Mouse (Mus musculus): ENCODE data around the gene Cyp2t4.

The Cyp2t4 gene

DNA sequence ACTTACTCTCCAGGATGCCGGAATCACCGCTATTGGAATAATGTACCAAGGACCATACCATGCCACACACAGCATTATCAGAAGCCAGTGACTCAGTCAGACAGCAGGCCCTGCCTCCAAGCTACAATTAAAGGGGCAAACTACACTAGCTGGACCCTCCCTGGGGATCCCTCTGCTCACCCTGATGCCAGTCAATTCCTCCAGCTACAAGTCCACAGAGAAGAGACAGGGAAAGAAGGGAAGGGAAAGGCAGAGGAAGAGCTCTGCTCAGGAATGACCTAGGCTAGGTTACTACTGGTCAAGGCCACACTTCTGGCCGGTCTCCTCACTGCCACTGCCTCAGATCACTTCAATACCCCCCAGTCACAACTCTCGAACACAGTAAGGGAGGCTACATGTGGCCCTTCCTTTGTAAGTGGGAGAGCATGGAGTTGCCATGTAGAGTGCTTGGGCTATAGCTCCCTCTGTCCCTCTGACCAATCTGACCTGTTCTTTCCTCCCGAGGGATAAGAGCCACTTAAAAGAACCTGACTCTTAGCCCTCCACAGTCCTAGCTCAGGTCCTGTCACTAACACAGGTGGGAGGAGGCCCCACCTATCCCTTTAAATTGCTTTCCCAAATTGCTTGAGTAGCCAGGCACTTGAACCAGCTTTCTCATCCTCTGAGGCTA lies 9.4 kb downstream of the Cyp2t4 start:
- peak; percentile 88 for DNase-seq

DNA sequence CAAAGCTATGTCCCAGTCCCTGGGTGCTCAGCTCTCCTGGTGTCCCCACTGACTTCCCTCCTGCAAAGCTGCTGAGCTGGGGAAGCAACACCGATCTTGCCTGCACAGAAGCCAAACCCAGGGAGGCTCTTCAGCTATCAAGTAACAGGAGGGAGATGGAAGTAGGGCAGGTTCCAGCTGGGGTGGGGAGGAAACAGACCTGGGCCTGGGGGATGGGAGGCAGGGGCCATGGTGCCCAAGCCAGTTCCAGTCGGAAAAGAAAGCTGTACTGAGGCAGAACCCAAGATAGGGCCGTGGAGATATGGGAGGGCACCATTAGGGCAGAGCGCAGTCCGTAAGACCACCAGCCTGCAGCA lies 9.9 kb downstream of the Cyp2t4 start:
- peak; percentile 91 for DNase-seq

DNA sequence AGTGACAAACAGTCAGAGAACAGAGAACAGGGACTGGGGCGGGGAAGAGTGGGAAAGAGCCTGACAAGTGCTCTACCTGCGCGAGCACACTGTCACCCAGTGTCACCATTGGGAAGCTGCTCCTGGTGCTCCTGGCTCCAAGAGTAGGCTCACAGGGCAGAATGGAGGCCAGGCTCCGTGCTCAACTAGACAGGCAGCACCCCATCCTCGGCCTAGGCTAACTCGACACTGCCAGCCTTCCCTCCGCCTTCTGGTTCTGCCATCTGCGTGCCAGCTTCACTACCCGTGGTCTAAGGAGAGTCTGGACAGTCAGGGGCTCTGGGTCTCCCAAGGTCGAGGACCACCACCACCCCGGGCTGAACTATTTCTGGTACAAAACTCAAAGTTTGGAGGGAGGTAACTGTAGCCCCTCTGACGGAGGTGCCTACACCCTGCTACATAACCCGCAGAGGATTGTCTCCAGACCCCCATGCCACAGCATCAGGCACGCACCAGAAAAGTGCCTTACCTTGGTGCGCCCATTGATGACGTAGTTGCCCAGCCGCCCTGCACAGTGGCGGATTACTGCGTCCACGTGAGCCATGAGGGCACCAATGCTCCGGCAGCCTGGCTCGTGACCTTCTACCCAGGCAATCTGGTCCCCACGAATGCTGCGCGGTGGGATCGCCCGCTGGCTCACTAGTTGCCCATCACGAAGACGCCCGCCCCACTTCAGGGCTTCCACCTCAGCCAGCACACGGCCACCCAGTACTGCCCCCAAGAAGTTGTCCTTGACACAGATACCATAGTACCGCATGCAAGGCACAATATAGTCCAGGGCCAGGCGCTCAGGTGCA lies 10.8 kb downstream of the Cyp2t4 start:
- peak; percentile 94 for DNase-seq

DNA sequence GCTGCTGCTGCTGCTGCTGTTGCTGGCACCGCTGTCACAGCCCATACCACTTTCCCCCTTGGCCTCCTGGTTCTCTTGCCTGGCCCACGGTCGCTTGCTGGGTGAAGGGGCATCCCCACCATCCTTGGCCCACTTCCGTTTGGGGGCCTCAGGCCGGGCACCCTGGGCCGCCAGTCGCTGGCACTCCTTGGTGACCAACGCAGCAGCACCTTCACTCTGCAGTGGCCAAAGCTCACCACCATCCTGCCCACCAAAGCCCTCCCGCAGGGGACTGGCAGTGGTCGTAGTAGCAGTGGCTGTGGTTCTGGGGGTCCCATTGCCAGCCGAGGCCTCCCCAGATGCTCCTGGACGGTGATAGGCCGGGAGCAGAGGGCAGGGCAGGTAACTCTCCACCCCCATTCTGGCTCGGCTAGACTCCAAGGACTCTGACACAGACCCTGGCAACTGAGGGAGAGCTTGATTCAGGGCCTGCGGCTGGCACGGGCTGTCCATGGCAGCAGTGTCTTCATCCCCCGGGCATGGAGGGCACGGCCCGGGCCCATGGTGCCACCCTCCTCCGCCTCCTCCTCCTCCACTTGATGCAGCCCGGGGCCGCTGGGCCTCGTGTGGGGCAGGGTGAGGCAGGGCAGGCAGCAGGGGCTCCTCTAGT lies 11.6 kb downstream of the Cyp2t4 start:
- peak; percentile 96 for DNase-seq

DNA sequence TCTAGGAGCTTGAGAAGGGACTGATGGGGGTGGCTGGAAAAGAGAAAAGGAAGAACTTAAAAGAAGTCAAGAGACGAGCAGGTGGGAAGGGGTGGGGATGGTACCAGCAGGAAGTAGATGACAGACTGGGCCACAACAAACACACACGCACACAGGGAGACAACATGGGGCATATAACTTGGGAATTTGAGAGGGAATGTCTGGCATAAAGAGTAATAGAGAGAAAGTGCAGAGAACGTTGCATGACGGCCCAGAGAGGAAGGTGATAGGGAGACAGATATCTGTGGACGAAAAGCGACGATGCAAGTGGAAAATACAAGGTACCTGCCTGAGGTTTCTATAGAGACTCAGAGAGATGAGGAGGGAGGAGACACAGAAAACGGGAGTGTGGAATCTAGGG lies 12.2 kb downstream of the Cyp2t4 start:
- DNase-seq: peak; percentile 89

DNA sequence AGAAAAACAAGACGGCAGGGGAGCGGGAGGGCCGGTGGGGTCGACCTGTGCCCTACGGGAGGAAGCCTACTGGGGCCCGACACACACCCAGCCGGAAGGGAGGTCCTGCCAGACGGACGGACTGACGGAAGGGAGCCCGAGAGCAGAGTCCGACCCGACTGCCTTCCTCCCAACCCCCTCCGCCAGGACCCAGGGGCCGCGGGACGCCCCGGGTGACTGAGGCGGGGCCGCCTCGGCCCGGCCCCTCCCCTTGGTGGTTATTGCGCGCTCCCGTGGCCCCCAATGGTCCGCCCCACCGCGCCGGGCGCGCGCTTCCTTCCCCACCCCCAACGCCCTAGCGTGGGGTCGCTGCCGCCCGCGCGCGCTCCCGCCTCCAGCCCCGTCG lies 12.7 kb downstream of the Cyp2t4 start:
- peak; percentile 100 for DNase-seq

DNA sequence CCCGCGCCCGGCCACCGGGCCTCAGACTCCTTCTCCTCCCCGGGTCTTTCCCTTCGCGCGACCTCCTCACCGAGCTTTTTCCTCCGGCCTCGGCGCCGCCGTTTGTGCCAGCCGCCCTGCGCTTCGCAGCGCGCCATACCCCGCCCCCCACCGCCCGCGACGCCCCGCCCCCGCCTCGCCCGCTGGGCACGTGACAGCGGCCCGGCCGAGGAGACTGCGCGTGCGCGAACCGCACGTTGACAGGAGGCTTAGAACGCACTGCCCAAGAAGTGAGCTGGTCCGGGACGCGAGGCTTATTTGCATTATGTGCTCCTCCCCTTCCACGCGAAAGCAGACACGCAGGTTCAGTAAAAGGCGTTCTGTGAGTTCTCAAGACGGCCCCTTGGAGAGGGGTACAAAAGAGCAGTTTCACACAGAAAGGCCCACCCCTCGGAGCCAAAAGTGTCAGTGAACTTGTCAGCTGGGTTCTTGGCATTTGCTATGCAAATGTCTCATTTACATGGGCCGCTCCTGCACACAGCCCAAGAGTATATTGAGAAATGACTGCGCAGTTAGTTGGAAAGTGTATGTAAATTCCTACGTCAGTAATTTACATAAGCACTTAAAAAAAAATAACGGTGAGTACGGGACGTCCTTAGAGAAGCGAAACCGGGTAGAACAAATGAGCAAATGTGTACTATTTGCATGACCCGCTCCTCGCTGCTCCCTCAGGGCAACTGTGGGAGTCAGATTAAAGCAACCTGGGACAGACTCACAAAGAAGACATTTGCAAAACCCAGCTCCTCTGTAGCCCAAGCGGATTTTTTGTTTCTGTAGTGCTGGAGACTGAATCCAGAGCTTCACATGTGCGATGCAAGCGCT lies 13.3 kb downstream of the Cyp2t4 start, which contains the start of gene Egln2:
Egln2 (minus strand) TSS at position 189 of the 861 bp plus-strand sequence.
- peak; percentile 100 for DNase-seq

DNA sequence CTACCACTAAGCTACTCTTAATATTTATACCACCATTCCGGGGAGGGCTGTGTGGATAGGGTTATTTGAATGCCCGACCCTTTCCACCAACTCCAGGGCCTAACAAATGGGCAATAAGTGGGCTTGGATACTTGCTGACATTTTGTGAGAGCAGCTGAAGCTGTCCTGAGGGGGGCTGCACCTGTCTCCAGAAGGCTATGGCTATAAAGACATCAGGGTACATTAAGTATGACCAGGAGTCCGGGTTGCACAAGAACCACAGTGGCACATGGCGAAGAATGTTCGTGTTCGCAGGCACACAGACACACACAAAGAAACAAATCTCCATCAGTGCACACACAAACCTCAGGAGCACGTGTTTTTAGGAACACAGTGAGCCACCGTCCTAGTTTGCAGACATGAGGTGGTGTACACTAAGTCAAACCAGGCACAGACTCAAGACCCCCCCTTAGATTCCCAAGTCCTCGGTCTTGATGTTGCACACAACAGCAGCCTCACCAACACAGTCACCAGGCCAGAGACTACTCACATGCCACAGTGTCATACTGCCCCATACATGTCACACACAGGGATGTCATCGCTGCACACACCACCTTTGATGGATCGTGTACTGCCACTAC lies 14.1 kb downstream of the Cyp2t4 start:
- DNase-seq: peak; percentile 92

DNA sequence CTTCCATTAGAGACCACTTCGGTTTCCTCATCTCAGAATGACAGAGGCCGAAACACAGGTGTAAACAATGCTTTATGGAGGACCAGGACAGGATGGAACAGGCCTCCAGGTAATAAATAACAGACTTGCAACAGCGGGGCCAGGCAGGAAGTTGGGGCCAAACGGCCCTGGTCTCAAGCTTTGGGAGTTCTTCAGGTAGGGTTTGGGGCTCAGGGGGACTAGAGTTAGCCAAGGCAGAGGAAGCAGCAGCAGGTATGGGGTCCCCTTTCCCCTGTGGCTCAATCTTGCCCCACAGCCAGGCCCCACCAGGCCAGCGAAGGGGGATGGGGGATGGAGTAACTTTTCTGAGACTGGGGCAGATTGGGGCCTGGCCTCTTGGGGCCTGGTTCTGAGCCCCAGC lies 14.9 kb downstream of the Cyp2t4 start:
- DNase-seq: peak; percentile 94

DNA sequence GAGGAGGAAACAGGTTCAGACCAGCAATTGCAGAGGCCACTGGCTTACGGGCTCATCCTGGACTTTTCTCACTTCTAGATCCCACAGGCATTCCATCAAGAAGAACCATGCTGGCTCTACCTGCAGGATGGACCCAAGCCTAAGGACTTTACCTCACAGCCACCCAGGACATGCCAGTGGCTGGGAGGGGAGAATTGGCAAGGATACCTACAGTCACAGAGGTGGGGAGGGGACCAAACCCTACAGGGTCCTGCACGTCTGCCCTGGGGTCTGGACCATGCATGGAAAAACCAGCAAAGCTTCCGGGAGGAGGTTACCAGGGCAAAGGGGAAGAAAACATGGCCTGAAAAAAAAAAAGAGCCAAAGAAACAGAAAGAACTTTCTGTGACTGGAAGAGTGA lies 17.5 kb downstream of the Cyp2t4 start:
- DNase-seq: peak; percentile 91

DNA sequence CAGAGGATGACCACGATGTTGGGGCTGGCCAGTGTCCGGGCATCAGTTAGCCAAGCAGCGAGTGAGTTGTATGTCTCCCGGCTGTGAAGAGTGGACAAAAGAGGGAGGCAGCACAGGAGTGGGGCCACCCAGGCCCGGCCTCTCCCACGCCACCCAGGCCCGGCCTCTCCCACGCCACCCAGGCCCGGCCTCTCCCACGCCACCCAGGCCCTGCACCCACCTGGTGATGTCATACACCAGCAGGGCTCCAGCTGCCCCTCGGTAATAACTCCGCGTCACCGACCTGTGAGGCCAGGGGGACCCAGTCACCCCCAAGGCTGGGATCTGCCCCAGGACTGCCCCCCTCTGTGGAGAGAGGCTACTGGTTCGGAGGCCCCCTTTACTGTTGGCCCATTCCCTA lies 21.0 kb downstream of the Cyp2t4 start:
- DNase-seq: peak; percentile 89

DNA sequence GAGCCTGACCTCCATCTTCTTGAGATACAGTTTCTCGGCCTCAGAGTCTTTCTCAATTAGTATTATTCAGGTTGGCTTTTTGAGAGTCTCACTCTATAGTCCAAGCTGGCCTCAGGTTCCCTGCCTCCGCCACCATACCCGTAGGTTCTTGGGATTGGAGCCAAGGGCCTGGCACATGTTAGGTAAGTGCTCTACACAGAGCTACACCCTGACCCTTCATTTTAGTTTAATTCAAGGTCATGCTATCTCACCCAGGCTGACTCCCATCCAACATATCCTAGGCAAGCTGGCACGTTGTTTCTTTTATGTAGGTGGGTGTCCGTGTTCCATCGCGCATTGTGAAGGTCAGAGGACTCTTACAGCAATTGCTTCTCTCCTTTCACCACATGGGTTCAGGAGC lies 21.4 kb downstream of the Cyp2t4 start:
- no peak for DNase-seq

DNA sequence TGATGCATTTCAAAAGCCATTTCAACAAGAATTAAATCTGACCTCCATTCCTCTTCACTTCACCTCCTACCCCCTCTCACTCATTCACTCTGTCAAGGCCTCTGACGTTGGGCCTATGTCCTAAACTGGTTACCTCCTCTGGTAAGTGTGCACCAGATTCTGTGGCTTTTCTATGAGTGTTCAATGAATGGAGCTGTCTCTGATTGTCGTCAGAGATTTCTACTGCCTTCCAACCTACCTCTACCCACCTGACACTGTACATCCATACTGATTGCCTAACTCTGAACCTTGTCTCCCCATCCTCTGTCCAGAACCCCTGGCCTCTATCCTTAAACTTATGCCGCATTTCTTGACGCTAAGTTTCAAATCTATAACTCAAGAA lies 24.4 kb downstream of the Cyp2t4 start:
- DNase-seq: peak; percentile 87

DNA sequence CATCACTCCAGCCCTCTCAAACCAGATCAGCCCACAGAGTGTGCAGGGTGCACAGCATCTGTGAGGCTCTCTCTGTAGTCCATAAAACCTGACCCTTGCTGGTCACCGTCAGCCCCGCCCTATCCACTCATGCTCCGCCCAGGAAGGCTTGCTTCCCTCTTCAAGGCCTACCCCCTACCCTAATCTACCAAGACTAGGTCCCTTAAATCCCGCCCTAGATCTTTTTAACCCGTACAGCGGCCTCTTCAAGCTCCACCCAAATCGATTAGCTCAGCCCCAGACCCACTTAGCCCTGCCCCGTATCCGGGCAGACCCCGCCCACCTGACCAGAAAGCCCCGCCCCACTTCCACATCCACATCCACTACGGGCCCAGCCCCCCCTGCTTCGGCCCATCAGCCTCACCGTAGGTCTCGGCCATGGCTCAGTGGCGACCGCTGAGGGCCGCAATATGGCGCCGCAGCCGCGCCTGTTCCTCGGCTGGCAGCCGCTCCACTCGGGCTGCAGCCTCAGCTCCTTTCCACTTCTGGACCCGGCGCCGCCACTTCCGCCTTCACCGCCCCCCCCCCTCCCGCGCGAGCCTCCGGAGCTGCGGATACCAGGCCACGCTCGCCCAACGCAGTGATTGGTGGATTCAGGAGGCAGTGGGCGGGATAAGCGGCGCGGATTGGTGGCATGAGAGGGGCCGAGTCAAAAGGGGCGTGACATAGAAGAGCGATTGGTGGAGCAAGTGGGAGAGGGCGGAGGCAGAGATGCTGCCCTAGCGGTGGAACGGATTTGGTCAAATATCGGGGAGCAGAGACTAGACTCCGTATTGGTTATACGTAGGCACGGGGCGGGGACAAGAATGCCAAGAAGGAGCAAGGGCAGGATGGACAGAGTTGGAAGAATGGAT lies 25.1 kb downstream of the Cyp2t4 start, which contains the start of gene Rab4b:
Rab4b (minus strand) TSS at position 573 of the 893 bp plus-strand sequence.
- DNase-seq: peak; percentile 100

DNA sequence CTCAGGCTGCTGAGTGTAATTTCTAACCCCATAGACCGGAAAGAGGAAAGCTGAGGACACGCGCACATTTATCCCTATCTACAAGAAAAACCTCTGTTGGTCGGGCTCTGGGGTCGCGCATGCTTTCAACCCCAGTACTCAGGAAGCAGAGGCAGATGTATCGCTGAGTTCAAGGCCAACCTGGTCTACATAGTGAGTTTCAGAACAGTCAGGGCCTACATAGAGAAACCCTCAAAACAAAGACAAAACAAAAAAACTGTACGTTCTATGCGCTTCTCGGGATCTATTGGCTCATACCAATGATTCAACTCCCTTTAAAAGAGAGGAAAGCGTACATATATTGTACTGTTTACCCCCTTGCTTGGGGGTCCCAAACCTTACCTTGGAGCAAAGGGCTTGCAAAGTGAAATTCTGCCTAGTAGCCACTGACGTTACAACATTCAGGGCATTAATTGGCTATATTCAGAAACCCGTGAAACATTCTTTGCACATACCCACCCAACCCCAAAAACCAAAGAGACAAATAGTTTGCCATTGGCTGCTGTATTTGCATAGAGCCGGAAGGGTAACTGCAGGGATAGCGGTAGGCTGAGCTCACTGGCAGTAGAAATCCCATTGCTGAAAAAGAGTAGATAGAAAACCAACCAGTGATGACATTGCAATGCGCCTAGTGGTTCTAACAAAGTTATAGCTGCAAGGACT lies 25.9 kb downstream of the Cyp2t4 start:
- DNase-seq: peak; percentile 92

DNA sequence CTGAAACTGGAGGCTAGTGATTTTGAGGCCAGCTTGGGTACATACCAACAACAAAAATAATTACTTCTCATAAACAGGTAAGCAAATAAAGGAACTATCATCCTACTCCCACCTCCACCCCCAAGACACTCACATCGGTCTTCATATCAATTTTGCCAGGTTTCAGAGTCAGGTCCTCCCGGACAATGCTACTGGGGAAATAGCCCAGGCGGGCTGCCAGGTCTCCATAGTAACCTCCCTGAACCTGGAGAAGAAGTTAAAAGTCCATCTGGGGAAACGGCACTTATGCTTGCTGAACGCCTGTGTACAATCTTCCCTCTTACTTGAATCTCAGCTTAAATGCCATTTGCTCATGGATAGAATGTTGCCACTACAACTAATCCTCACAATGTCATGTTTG lies 26.5 kb downstream of the Cyp2t4 start:
- DNase-seq: peak; percentile 97

DNA sequence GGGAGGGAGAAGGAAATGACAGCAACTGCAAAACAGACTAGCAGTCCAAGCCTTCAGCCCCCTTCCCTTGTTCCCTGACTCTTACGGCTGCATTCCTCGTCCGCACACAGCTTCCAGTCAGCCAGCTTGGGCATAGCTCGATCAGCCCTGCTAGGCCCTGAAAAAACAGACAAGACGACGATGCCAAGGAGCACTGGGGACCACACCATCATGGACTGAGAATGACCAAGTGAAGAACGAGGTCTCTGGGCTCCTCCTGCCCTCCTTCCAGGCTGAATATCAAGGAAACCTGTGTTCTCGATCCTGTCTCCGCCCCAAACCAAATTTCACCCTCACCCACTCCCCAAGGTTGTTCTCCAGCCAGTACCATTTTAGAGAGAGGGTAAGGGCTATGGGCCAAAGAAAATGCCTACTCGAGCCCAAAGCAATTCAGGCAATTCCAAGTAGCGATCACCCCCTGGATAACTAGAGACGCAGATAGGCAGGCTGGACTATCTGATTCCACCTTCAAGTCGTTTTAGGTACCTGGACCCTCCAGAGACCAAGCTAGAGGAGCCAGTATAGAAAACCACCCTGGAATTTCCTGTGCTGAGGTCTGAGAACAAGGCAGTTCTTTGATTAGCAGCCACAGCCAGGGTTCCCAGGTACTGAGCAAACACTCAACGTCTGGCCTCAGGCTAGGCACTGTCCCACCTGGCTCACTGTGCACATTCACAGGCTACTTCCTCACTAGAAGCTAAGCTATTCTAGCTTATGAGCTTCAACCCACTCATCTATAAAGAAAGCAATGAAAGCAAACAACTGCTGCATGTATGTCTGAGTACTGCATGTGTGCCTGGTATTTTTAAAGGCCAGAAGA lies 27.6 kb downstream of the Cyp2t4 start, which contains the start of the genes Gm21983 and Mia:
Gm21983 (minus strand) TSS at position 250 of the 859 bp plus-strand sequence.
Mia (minus strand) TSS at position 321 of the 859 bp plus-strand sequence.
- DNase-seq: peak; percentile 90

DNA sequence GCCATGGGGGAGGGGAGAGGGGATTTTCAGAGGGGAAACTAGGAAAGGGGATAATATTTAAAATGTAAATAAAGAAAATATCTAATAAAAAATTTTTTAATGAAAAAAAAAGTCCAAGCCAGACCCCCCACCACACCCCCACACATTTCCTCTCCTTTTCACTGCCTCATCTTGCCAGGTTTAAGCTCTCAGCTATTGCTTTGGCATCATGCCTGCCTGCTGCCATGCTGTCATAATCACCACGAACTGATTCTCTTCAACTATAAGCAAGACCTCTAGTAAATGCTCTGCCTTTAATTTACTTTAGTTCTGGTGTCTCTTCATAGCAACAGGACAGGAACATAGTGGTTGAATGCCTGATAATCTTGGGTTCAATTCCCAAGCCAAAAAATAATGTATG lies 29.0 kb downstream of the Cyp2t4 start:
- DNase-seq: no peak

DNA sequence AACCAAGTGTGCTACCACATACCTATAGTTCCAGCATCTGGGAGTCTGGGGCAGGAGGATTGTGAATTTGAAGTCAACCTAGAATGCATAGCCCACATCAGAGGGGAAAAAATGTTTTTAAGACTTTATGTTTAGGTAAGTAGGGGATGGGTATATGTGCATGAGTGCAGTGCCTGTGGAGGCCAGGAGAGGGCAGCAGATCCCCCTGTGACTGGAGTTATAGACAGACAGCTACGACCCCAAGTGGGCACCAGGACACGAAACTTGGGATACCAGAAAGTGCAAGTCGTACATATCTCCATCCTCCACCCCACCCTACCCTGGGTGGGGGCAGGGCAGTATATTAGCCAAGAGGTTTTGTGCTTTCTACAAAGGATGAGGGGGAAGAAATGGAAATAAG lies 31.4 kb downstream of the Cyp2t4 start:
- no peak for DNase-seq
